Mouse (Mus musculus): ENCODE measurements around the gene Bloc1s3.
"Not testable (repeated sequence)": the region's sequence is repeated elsewhere in the genome, so short reads cannot be mapped to it uniquely, and the experiment has no call there.

The Bloc1s3 gene

DNA sequence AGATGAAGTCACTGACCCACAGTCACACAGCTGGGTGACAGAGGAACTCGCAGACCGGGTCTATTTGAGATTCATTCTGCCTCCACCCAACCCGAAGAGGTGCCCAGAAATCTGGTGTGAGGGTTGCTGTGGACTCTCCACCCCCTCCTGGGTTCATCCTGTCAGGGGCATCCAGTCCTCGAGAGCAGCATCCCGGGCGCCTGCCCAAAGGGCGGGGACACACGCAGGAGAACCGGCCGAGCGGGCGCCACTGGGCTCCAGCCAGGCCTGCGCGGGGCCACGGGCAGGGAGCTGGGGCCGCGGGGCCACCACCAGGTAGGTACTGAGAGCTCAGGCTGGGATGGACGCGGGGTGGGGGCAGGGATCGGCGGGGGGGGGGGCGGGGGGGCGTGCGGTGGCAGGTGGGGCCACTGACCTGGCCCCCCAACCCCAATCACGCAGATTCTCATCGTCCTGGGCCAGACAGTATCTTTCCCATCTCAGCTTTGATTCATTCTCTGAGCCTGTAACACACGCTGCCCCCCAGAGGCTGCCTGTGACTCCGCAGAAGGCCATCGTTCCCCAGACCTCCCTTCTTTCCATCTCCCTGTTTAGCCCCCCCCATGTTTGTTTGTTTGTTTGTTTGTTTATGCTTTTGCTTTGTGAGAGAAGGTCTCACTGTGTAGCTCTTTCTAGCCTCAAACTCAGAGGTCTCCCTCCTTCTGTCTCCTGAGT, 9.6 kb upstream of the Bloc1s3 start, which contains the start of gene Nkpd1:
Gene Nkpd1 (plus strand): TSS at position 187 of the 714 bp plus-strand sequence.
- no peak for DNase-seq (ENCODE audit: low read depth, low spot score)

DNA sequence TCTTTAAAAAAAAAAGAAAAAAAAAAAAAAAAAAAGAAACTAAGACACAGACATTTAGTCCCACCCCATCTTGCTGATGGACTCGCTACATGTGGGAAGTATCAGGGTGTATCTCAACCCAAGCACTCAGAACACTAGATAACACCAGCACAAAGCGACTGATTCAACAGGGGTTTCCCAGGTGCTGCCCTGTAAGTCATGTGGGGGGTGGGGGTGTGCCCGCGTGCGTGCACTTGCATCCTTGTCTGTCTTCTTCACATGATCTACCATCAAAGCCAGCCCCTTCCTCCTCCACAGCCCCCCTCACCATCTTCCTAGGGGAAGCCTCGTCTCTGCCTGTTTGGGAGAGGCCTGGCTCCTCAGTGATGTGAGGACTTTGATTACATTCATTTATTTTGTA, 4.2 kb upstream of the Bloc1s3 start:
- DNase-seq (ENCODE audit: low read depth, low spot score), result no peak

DNA sequence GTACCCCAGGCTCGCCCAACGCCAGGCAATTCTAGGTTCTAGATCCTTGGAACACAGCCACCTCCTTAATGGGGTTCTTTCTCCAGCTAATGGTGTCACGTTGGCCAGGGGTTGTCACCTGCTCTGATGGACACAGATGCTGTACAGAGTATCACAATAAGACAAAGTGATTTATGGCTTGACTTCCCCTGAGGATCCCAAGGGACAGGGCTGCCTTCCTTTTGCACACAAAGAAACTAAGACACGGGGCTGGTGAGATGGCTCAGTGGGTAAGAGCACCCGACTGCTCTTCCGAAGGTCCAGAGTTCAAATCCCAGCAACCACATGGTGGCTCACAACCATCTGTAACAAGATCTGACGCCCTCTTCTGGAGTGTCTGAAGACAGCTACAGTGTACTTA, 3.8 kb upstream of the Bloc1s3 start:
- not testable (repeated sequence) for DNase-seq (ENCODE audit: low read depth, low spot score)

DNA sequence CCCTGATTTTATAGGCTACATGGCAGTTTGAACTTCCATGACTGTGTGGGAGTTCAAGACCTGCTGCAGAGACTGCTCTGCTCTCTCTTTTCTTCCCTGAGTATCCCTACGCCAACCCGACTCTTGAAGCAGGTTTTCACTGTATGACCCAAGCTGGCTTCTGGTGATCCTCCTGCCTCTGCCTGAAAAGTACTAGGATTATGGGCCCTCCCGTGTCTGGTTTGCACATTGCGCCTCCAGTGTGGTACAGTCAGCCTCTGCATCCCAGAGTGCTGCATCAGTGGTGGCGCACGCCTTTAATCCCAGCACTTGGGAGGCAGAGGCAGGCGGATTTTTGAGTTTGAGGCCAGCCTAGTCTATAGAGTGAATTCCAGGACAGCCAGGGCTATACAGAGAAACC, 1.6 kb upstream of the Bloc1s3 start:
- DNase-seq (ENCODE audit: low read depth, low spot score), result no peak

DNA sequence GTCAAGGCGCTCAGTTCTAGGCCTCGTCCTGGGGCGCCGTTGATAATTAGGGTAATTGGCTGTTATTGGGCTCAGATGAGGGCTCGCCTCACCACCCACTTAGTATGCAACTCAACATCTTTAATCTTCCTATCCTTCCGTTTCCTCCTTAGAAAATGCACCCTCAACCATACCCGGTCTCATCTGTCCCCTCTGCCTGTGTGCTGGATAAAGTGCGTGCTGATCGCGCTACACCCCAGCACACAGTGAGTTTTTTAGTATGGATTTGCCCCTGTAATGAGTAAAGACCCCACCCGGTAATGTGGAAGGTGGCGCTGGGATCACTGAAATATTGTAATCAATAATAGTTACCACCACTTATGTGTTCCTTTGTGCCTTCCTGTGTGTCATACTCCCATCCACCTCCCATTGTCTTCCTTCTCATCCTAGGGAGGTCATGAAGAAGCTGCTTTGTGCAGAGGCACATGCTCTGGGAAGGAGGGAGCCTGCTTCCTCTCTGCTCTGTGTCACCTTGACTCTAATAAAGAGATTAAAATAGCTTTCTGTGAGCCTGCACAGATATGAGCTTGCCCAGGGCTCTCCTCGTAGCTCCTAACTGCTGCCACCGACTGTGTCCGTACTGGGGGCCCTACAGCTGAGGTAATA, 879 bp upstream of the Bloc1s3 start:
- no peak for DNase-seq (ENCODE audit: low read depth, low spot score)

DNA sequence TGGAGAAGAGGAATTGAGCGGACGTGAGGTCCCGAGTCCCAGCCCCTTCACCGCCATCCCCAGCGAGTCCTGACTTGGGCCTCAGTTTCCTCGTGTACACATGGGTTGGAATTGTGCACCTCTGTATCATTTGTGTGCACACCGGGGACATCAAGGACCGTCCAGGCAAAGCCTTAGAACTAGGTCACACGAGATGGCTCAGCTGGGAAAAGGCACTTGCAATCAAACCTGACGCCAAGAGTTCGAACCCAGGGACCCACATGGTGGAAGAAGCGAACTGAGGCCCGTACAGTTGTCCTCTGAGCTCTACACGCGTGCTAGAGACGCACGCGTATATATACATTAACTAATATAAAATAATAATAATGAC, 570 bp downstream of the Bloc1s3 start:
- DNase-seq (ENCODE audit: low read depth, low spot score), result no peak

DNA sequence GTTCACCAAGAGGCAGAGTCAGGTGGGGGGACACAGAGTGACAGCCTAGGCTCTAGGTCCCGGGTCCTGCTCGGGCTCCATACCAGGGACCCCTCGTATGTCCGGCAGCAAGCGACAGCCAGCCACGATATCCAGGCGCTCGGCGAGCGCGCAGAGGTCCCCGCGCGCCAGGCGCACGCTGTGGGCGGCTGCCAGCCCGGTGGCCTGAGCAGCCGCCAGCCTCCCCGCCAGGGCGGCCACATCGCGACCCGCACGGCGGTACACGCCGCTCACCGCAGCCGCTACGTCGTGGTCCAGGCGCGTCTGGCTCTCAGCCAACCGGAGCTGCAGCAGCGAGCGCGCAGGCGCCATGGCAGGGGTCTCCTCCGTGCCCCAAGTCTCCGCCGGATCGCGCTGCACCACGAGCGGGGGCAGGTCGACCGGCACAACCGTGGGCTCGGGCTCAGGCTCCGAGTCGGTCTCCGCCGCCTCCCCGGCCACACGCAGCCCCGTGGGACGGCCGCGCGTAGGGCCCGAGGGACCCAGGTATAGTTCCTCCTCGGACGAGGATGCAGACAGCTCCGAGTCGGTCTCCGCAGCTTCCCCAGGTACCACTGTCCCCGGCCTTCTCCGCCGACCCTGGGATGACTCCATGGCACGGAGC, 1.1 kb downstream of the Bloc1s3 start:
- DNase-seq (ENCODE audit: low read depth, low spot score), result peak; percentile 73

DNA sequence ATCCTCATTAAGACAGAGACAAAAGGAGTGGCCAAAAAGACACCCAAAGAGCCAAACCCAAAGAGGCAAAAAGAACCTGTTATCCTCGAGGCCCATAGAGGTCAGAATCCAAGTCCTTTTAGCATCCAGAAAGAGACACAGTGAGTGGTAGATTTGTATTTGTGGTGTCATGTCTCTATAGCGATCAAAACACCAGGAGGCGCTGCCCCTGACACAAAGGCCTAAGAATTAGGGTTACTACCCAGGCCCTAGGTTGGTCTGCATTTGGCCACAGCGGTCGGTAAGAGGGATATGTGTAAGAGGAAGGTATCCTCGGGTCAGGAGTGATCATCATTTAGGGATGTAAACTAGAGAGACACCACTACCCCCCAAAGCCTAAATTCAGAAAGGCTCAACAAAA, 1.8 kb downstream of the Bloc1s3 start:
- DNase-seq (ENCODE audit: low read depth, low spot score), result no peak

DNA sequence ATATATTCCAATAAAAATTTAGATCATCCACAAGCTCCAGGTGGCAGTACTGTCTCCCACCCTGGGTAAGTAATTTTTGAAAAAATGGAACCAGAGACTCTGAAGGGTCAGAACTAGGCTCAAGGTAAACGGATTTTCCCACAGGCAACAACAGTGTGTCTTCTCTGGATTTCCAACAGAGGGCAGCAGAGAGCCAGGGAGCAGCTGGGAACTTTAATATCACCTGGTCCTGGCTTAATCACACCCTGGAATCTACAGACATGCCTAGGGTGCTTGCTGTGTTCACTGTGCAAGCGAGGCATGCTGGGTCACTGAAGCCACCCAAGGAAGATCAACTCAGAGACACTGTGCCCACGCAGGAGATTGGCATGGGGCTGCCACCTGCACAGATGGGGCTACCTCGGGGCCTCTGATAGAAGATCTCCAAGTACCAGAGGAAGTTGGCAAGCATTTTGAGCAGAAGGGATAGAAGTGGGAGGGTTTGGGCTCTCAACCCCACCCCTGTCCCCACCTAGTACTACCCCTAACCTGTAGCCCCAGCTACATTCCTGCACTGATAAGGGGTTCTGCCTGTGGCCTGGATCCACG, 4.6 kb downstream of the Bloc1s3 start:
- peak; percentile 75 for DNase-seq (ENCODE audit: low read depth, low spot score)

DNA sequence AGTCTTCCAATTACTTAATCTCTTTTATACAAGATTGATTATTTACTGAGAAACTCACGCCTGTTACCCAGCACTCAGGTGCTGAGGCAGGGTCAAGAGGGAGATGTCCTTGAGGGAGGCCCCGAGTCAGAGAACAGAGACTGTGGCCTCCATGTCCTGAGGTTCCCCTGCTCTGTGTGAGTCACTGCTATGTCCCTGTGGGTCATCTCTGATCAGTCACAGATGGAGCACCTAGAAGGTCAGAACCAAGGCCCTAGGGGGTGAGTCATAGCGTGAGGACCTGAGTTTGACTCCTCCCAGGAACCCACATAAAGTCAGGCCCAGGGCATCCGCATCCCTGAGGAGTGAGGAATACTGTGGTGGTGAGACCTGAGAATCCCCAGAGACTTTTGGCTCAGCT, 6.5 kb downstream of the Bloc1s3 start:
- DNase-seq (ENCODE audit: low read depth, low spot score), result no peak

DNA sequence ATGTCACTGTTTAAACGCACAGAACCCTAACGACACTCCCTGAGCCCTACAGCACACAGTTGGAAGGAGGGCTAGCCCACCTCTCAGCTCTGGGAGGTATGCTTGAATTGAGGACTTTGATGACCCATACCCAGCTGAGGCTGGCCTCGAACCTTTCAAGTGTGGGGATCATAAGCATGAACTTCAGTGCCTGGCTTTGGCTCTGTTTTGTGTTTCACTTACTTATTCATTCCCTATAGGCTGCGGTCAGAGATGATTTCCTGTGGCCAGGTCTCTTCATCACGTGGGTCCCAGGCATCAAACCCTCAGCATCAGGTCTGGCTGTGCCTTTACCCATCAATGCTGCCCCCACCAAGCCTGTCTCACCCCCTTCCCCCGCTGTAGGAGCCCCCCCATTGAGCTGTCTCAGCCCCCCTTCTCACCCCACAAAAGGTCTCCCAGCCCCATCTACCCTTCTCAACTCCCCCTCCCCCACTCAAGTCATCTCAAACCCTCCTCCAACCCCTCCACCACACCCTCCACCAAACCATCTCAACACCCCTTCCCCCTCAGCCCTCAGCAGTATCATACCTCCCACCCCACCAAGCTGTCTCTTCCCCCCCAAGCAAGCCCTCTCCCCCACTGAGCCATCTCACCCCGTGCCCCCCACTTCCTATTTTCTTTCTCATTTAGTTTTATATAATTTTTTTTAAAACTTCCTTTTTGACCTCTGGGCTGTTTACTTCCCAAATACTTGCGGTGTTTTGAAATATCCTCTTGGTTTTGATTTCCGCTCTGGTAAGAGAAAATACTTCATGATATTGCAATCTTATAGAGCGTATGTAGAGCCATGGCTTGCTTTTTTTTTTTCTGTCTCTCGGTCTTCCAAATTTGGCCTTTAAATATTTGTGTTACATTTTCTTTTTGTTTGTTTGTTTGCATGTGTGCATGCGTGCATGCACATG, 7.5 kb downstream of the Bloc1s3 start:
- DNase-seq (ENCODE audit: low read depth, low spot score), result no peak

DNA sequence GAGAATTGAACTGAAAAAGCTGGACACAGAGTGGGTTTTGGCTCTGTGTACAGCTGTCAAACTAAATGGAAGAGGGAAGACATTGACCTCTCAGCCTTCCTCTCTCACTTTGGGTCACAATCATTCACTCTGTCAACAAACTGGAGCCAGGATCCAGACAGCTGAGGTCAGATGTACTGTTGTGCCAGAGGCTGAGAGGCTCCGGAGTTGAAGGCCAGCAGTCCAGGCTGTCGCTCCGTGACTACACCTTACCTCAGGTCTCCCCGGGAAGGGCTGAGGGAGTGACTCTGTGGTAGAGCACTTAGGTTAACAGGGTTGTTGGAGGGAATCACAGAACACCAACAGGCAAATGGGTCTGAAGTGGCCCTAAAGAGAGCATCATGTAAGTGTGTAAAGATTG, 9.8 kb downstream of the Bloc1s3 start:
- no peak for DNase-seq (ENCODE audit: low read depth, low spot score)

DNA sequence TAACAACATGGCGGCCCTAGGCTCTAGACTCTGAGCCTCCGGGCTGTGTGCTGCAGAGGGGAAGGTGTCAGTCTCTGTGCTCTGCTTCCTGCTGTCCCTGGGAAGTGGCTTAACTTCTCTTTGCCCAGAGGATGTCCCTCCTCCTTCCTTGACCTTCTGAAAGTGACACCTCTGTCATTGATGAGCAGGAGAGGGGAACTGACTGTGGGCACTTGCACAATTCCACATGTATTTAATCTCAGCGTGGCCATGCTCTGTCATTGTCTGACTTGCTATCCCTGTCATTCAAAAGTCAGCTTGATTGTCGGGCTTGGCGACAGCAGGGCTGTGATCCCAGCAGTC, 12.0 kb downstream of the Bloc1s3 start:
- DNase-seq (ENCODE audit: low read depth, low spot score), result no peak

DNA sequence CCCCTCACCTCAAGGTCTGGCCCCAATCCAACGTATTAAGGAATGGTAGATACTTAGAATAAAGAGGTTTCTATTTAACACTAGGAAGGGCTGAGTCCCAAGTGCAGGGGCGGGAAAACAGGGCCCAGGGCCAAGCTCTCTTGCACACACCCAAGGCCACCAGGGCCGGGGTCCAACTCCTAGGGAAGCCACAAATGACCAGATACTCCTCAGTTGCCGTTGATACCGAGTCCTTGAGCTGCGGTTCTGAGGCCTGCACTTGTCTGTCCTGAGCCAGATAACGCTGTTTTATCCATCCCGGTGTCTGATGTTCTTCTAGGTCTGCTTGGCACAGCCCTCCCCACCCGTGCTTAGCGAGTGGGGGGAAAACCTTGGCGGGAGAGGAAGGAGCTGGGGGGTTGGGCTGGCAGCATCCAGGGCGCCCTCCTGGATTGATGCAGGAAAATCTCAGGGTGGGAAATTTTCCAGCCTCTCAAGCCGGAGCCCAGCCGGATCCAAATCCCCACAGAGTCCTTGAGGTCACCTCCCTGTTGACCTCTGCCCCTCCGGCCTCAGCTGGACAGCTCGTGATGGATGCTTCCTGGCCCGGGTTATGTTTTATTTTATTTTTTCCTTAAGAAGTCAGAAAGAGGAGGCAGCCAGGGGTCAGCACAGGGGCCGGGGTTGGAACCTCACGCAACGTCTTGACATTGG, 12.5 kb downstream of the Bloc1s3 start:
- no peak for DNase-seq (ENCODE audit: low read depth, low spot score)

DNA sequence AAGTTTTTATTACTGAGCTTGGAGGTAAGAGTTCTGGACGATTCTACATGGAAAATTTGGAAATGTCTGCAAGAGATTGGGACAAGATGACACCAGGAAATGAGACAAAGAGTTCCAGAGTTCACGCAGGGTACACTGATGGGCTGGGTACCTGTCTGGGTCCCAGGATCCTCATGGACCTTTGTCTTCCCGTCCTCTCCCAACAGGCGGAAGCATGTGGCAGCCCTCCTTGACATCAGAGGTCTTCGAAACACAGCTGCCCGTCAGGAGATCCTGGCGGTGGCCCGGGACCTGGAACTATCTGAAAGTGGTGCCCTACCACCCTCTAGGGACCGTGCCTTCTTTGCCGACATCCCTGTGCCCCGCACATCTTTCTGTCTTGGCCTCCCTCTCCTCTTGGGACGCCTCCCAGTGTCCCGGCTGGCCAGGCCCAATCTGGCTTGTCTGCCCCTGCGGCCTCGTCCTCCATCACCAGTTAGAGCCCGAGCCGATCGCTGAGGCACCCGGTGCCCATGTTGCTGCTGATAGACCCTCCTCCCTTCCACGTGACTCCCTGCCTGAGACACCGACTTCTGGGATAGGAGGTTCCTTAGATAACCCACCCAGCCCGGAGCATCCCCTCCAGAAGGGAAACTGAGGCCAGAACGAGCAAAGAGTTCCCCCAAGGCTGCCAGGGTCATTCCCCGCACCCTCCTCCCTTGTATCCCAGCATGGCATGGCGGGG, 13.3 kb downstream of the Bloc1s3 start:
- no peak for DNase-seq (ENCODE audit: low read depth, low spot score)

DNA sequence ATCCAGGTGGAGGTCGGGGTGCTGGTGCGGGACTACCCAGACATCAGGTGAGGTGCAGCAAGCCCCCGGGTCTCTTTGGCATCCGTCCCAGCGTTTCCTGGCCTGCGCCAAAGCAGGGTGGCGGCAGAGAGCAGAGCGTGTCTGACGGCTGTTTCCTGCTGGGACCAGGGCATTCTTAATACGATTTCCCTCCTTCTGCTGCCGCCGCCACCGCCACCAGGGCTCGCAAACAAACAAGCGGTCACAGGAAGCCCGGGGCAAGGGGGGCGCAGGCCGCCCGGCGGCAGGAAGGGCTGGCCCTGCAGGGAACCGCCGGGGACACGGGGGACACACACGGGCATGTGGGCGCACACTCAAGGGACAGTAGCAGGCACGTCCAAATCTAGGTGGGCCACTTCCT, 16.4 kb downstream of the Bloc1s3 start:
- DNase-seq (ENCODE audit: low read depth, low spot score), result no peak

DNA sequence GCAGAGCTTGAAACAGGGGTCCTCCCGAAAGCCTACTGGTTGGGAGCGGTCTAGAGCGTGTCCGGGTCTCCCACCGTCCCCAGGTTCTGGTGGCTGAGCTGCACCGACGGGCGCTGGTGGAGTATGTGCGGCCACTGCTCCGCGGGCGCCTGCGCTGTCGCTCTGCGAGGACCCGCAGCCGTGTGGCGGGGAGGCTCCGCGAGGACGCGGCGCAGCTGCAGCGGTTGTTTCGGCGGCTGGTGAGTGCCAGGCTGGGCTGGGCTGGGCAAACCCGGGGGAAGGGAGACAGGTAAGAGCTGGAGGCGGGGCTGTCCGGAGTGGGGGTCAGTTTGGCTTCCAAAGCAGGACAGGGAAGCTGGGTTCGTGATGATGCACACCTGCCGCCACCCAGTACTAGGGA, 18.6 kb downstream of the Bloc1s3 start:
- no peak for DNase-seq (ENCODE audit: low read depth, low spot score)

DNA sequence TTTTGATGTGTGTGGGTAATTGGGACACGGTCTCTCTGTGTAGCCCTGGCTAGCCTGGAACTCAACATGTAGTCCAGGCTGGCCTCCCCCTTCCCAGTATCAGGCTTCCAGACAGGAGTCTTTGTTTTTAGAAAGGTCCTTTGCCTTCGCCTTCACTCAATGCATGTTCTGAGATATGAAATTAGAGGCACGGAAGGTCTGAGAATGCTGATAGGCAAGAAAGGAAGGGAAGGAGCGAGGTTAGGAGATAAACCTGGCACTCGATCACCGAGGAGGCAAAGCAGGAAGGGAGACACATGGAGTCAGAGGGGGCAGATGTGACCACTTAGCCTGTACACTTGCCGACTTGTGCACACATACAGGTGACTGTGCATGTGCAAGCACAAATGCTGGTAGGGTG, 21.6 kb downstream of the Bloc1s3 start:
- DNase-seq (ENCODE audit: low read depth, low spot score), result no peak

DNA sequence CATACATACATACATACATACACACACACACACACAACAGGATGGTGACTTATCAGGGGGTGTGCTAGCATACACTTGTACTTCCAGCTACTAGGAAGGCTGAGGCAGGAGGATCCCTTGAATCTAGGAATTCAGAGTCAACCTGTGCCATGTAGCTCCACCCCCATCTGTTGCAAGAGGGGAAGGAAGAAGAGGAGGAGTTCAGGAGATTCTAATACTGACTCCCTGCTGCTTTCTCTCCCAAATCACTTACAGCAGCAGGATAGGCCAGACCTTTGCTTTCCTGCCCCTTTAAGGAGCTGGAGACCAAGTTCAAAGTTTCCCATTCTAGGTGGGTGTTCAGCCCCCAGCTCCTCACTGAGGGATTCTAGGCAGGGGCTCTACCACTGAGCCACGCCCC, 22.7 kb downstream of the Bloc1s3 start:
- no peak for DNase-seq (ENCODE audit: low read depth, low spot score)

DNA sequence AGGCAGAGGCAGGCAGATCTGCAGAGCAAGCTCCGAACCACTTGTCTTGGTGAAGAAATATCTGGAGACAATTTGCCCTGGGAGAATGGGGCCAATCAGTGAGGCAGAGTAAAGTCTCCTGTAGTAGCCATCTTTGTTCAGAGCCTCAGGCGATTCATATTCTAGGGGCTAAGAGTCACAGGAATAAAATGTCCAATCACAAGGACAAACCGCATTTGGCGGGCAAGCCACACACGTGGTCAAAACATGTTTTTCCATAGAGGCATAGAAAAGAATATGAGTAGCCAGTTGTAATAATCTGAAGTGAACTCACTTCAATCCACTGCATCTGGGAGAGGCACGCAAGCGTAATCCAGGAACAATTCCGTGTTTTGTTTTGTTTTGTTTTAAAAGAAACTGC, 24.9 kb downstream of the Bloc1s3 start:
- DNase-seq (ENCODE audit: low read depth, low spot score), result no peak

All from forelimb bud, embryonic 11.5 days (tissue).